Mouse (Mus musculus) small intestine, adult 10 weeks (tissue): ENCODE data around the gene Tacr1. TPM values are rescaled to one million over a fixed set of nuclear protein-coding genes. Genes with fewer than 3 reads are reported as not detected.

ENCODE experiments used
- polyA plus RNA-seq: library from polyadenylated mRNA; stranded (reverse); fragments of 350-450 nt; fragmentation: Illumina TruSeq; extraction: RNeasy Lipid Tissue Mini Kit (QIAGEN cat#74804); gene quantifications from one replicate; pipeline ENCODE4 v1.2.3, GENCODE M21; 2014; ENCODE audit warnings: low replicate concordance

Gene Tacr1
- polyA plus RNA-seq, result 1.5 TPM

GRCm38 (mm10) chr6:82401595-82402451, at the start of gene Tacr1:
Gene Tacr1, plus strand, starts transcription at chr6:82402334.

